Mouse (Mus musculus): ENCODE measurements around the gene Scfd2. TPM values are rescaled to one million over a fixed set of nuclear protein-coding genes. Genes with fewer than 3 reads are reported as not detected.

The Scfd2 gene
- polyA plus RNA-seq, 2 experiments: 3.9 to 9.4 TPM

GRCm38 (mm10) chr5:74363296-74363695 is 168.3 kb downstream of the Scfd2 start:
- 36% methylated on average over 1 of the region's 1 CpGs for WGBS (ENCODE audit: insufficient replicate concordance)
- H3K36me3 ChIP-seq (replicated peaks; ENCODE audit: control insufficient read depth, insufficient read depth, low read depth): no peaks in the 10 kb centered on the region
- H3K9me3 ChIP-seq (ENCODE audit: control insufficient read depth, low read length): no peaks in the 10 kb centered on the region
- ATAC-seq (ENCODE audit: insufficient read depth): no peak
- no peak for DNase-seq (ENCODE audit: low read depth in 3 of 3, low spot score in 3 of 3)
- TF ChIP-seq CTCF (IDR thresholded peaks at IDR 0.05; ENCODE audit: low read depth) (no peak), EP300 (IDR thresholded peaks at IDR 0.05; ENCODE audit: low read depth) (no peak)
- no peak overlapping the region for H3K9ac ChIP-seq (replicated peaks)
- no peaks in the 10 kb centered on the region for H3K27me3 ChIP-seq (ENCODE audit: control insufficient read depth, insufficient read depth, low read length)
- H3K4me3 ChIP-seq (ENCODE audit: insufficient read depth in 1 of 2, low read depth in 2 of 2, low read length in 2 of 2): no peak overlapping the region
- H3K4me1 ChIP-seq (replicated peaks; ENCODE audit: control insufficient read depth in 2 of 2, insufficient read depth in 2 of 2, low read length in 1 of 2): peaks cover 3 to 10% of the 10 kb centered on the region in 2 experiments; a peak in 3 of 4 replicates
- no peak overlapping the region for H3K27ac ChIP-seq
- no peak overlapping the region for H3K4me2 ChIP-seq (ENCODE audit: low read depth)

DNA sequence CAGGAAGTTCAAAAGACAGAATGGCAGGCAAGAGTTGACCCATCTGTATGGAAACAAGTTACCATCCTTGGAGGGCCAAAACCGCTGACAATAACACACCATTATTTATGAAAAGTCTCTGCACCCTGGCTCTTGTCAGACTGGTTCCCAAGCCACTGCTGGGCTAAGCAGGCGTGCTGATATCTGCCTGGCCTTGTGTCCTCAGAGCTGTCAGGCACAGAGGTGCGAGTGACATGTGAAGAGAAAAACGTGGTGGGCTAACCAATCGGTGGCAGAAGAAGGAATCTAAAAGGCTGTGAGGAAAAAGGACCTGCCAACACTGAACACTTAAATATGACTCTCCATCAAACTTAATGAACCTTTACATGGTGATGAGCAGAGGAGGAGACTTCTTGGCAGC is 170.0 kb downstream of the Scfd2 start:
- Histone ChIP-seq H3K9ac (replicated peaks) (no peak overlapping the region), H3K36me3 (replicated peaks; ENCODE audit: control insufficient read depth, insufficient read depth, low read depth) (no peaks in the 10 kb centered on the region), H3K9me3 (ENCODE audit: control insufficient read depth, low read length) (no peaks in the 10 kb centered on the region), H3K27me3 (ENCODE audit: control insufficient read depth, insufficient read depth, low read length) (no peaks in the 10 kb centered on the region), H3K27ac (no peak overlapping the region), H3K4me2 (ENCODE audit: low read depth) (no peak overlapping the region), H3K4me3 (ENCODE audit: insufficient read depth in 1 of 2, low read depth in 2 of 2, low read length in 2 of 2) (no peak overlapping the region), H3K4me1 (replicated peaks; ENCODE audit: control insufficient read depth in 2 of 2, insufficient read depth in 2 of 2, low read length in 1 of 2) (peaks cover 3 to 7% of the 10 kb centered on the region in 2 experiments; a peak in 3 of 4 replicates)
- DNase-seq (ENCODE audit: low read depth in 3 of 3, low spot score in 3 of 3) (no peak), ATAC-seq (ENCODE audit: insufficient read depth) (no peak)
- WGBS (ENCODE audit: insufficient replicate concordance): 61% methylated on average over 5 of the region's 5 CpGs
- TF ChIP-seq EP300 (IDR thresholded peaks at IDR 0.05; ENCODE audit: low read depth) (no peak), CTCF (IDR thresholded peaks at IDR 0.05; ENCODE audit: low read depth) (no peak)

- Histone ChIP-seq H3K4me1 (replicated peaks; ENCODE audit: control insufficient read depth in 2 of 2, insufficient read depth in 2 of 2, low read length in 1 of 2) (no peaks in the 10 kb centered on the region), H3K9ac (replicated peaks) (no peak overlapping the region), H3K4me2 (ENCODE audit: low read depth) (no peak overlapping the region), H3K27me3 (ENCODE audit: control insufficient read depth, insufficient read depth, low read length) (no peaks in the 10 kb centered on the region), H3K27ac (no peak overlapping the region), H3K4me3 (ENCODE audit: insufficient read depth in 1 of 2, low read depth in 2 of 2, low read length in 2 of 2) (no peak overlapping the region), H3K9me3 (ENCODE audit: control insufficient read depth, low read length) (no peaks in the 10 kb centered on the region), H3K36me3 (replicated peaks; ENCODE audit: control insufficient read depth, insufficient read depth, low read depth) (no peaks in the 10 kb centered on the region)
- DNase-seq (ENCODE audit: low read depth in 3 of 3, low spot score in 3 of 3) (no peak), ATAC-seq (ENCODE audit: insufficient read depth) (no peak)
- 67% methylated on average over 8 of the region's 8 CpGs for WGBS (ENCODE audit: insufficient replicate concordance)
- TF ChIP-seq CTCF (IDR thresholded peaks at IDR 0.05; ENCODE audit: low read depth) (no peak), EP300 (IDR thresholded peaks at IDR 0.05; ENCODE audit: low read depth) (no peak)
These were observed 173.5 kb downstream of the Scfd2 start for GRCm38 (mm10) chr5:74358033-74358432.

GRCm38 (mm10) chr5:74355416-74356177 is 176.0 kb downstream of the Scfd2 start:
- H3K4me2 ChIP-seq (ENCODE audit: low read depth): no peak overlapping the region
- H3K27me3 ChIP-seq (ENCODE audit: control insufficient read depth, insufficient read depth, low read length): no peaks in the 10 kb centered on the region
- TF ChIP-seq CTCF (IDR thresholded peaks at IDR 0.05; ENCODE audit: low read depth) (no peak), EP300 (IDR thresholded peaks at IDR 0.05; ENCODE audit: low read depth) (no peak)
- H3K9me3 ChIP-seq (ENCODE audit: control insufficient read depth, low read length): no peaks in the 10 kb centered on the region
- no peak for DNase-seq (ENCODE audit: low read depth in 3 of 3, low spot score in 3 of 3)
- ATAC-seq (ENCODE audit: insufficient read depth): no peak
- no peak overlapping the region for H3K27ac ChIP-seq
- no peaks in the 10 kb centered on the region for H3K4me1 ChIP-seq (replicated peaks; ENCODE audit: control insufficient read depth in 2 of 2, insufficient read depth in 2 of 2, low read length in 1 of 2)
- H3K36me3 ChIP-seq (replicated peaks; ENCODE audit: control insufficient read depth, insufficient read depth, low read depth): no peaks in the 10 kb centered on the region
- WGBS (ENCODE audit: insufficient replicate concordance): 45% methylated on average over 2 of the region's 2 CpGs
- H3K4me3 ChIP-seq (ENCODE audit: insufficient read depth in 1 of 2, low read depth in 2 of 2, low read length in 2 of 2): no peak overlapping the region
- no peak overlapping the region for H3K9ac ChIP-seq (replicated peaks)

GRCm38 (mm10) chr5:74350909-74351308 is 180.7 kb downstream of the Scfd2 start:
- Histone ChIP-seq H3K27ac (no peak overlapping the region), H3K9me3 (ENCODE audit: control insufficient read depth, low read length) (no peaks in the 10 kb centered on the region), H3K4me2 (ENCODE audit: low read depth) (no peak overlapping the region), H3K36me3 (replicated peaks; ENCODE audit: control insufficient read depth, insufficient read depth, low read depth) (no peaks in the 10 kb centered on the region), H3K4me3 (ENCODE audit: insufficient read depth in 1 of 2, low read depth in 2 of 2, low read length in 2 of 2) (no peak overlapping the region), H3K4me1 (replicated peaks; ENCODE audit: control insufficient read depth in 2 of 2, insufficient read depth in 2 of 2, low read length in 1 of 2) (no peaks in the 10 kb centered on the region), H3K27me3 (ENCODE audit: control insufficient read depth, insufficient read depth, low read length) (no peaks in the 10 kb centered on the region), H3K9ac (replicated peaks) (no peak overlapping the region)
- 63% methylated on average over 4 of the region's 4 CpGs for WGBS (ENCODE audit: insufficient replicate concordance)
- TF ChIP-seq CTCF (IDR thresholded peaks at IDR 0.05; ENCODE audit: low read depth) (no peak), EP300 (IDR thresholded peaks at IDR 0.05; ENCODE audit: low read depth) (no peak)
- DNase-seq (ENCODE audit: low read depth in 3 of 3, low spot score in 3 of 3): no peak
- ATAC-seq (ENCODE audit: insufficient read depth): no peak
